Mouse (Mus musculus) large intestine, adult 2 months (tissue): ENCODE measurements at regions not wholly inside any gene's neighbourhood (a gene's known extent, or its start where the extent isn't known, plus 50 kb on each side); places are given as distances from the start of the nearest gene placed in this dataset.

ENCODE experiments used
- DNase-seq: peaks from one replicate; pipeline ENCODE4 v3.0.0-alpha.2; 2012; ENCODE audit warnings: low read depth, low spot score
- WGBS: fragments of 180-500 bp; shearing (Covaris S2); methylation state at CpG from one replicate; pipeline ENCODE4 v1.1.7; 2018; 5-methylcytosine and 5-hydroxymethylcytosine counted together

DNA sequence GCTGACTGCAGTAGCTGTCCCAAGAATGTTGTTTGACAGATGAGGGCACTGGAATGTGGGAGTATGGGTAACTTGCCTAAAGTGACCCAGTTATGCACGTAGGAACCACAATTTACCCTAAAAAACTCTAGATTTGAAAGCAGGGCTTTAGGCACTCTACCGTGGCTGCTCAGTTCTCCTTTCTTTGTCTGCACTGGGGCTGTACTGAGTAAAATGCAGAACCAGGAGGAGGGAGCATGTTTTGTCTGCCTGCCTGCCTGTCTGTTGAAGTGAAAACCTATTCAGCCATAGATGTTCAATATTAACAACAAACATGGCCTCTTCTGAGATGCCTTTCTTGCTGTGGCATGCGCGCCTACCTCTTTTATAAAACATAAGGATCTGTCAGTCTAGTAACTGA is 77.5 kb downstream of the Csl start:
- DNase-seq, result no peak
- 81% methylated on average over 4 of the region's 4 CpGs for WGBS

DNA sequence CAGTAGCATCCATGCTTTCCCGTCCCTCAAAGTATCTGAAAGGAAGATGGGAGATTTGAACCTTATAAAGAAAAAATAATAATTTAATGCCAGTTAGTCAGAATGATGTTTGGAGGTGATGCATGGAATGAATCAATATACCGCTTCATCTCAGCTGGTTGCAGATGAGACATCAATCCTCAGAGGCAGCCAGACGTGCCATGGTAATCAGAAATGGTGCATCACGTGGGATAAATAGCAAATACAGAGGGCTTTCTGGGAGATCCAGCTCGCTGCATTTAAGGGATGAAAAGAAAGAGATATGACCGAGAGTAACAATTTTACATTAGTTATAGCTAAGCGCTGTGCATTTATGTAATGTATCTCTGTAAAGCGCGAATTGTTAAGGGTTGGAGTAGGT is 77.1 kb downstream of the Csl start:
- 93% methylated on average over 9 of the region's 9 CpGs for WGBS
- DNase-seq, result no peak

GRCm38 (mm10) chr10:99683310-99683709 is 76.1 kb downstream of the Csl start:
- no peak for DNase-seq
- 51% methylated on average over 3 of the region's 3 CpGs for WGBS

DNA sequence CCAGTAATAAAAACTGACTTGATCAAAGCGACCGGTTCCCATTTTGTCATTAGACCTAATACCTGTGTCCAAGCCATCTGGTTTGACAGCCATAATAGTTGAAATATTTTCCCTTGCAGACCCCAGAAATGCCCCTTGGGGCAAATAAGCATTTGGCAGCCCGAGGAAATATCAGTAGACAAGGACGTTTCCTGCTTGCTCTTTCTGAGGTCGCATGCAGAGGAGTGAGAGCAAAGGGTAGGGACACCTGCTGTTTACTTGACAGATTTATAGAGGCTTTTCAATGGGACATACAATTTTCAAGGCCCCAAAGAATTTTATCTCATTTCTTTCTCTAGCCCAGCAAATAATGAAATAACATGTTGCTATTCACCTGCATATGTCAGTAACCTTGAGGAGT is 73.5 kb downstream of the Csl start:
- no peak for DNase-seq
- 40% methylated on average over 5 of the region's 5 CpGs for WGBS

- WGBS, result 61% methylated on average over 4 of the region's 4 CpGs
- no peak for DNase-seq
Measured at GRCm38 (mm10) chr10:99687011-99687410, 72.4 kb downstream of the Csl start.

DNA sequence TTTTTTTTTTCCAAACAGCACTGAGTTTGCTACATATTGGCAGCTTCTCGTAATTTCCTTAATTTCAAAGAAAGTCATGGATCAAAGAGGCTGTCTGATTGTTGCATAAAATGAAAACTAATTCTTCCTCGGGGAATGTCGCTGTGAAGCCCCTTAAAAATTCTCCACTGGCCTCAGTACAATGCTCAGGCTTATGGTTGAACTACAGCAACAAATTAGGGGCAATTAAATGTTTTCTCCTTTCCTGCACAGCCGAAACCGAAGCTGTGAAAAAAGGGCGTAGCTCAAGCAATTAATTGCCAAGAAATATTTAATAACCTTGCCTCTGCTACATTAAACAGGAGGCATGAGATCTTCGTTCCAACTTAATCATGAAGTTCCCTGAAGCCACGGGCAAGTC is 61.8 kb downstream of the Csl start:
- no peak for DNase-seq

GRCm38 (mm10) chr10:99699498-99699897 is 60.0 kb downstream of the Csl start:
- DNase-seq, result no peak
- 52% methylated on average over 3 of the region's 3 CpGs for WGBS

More for the DNA sequence above, 61.8 kb downstream of the Csl start:
- 77% methylated on average over 8 of the region's 8 CpGs for whole genome bisulfite sequencing

DNA sequence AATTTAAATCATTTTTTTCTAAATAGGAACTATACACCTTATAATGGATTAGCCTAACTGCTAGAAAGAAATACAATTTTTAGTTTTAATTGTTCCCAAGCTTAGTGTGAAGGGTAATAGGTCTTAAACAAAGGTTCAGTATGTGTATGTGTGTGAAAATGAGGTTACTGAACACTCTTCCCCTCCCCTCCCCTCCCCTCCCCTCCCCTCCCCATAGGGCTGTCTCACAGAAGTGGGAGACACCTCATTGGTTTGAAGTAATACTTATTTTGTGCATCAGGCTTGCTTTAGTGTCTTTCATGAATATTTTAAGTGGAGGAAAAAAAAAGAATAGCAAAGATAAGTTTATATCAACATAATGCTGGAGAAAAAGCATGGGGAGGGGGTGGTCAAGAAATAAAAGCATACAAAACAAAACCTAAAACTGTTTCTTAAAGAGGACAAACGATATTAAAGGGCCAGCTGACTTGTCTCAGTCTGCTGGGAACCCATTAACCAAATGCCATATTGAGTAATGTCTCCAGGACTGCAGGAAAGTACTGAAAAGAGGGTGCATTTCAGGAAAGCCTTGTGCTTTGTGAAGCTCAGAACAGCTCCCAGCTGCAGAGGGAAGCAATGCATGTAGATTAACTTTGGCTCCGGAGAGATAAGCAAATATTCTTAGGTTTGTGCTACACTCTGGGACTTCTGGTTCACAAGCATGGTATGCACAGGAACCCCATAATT is 59.2 kb downstream of the Csl start:
- DNase-seq, result no peak
- 36% methylated on average over 2 of the region's 2 CpGs for WGBS
